Mouse (Mus musculus): ENCODE data around the gene Dnaic2. TPM values are rescaled to one million over a fixed set of nuclear protein-coding genes. Genes with fewer than 3 reads are reported as not detected.

Dnaic2 gene
- polyA plus RNA-seq, 1 experiment: 0.27 TPM

GRCm38 (mm10) chr11:114740598-114740997, 13.4 kb downstream of the Dnaic2 start:
- TF ChIP-seq MYOD1 (IDR thresholded peaks at IDR 0.05; ENCODE audit: control insufficient read depth, insufficient read length, low read depth) (no peak), CEBPB (IDR thresholded peaks at IDR 0.05; ENCODE audit: low read depth) (no peak), FOSL1 (IDR thresholded peaks at IDR 0.05; ENCODE audit: insufficient read depth, low read length, poor library complexity, severe bottlenecking) (no peak)
- Histone ChIP-seq H3ac (ENCODE audit: control insufficient read depth, insufficient read length, low read depth) (no peak overlapping the region), H3K79me3 (ENCODE audit: low read depth) (no peaks in the 10 kb centered on the region), H3K27me3 (ENCODE audit: control insufficient read depth, insufficient read depth, insufficient read length) (peaks cover 4% of the 10 kb centered on the region), H3K4me3 (ENCODE audit: insufficient read depth, poor library complexity, severe bottlenecking) (no peak overlapping the region), H3K79me2 (ENCODE audit: control insufficient read depth, insufficient read depth) (no peaks in the 10 kb centered on the region), H3K36me3 (ENCODE audit: control insufficient read depth, insufficient read depth) (no peaks in the 10 kb centered on the region)

DNA sequence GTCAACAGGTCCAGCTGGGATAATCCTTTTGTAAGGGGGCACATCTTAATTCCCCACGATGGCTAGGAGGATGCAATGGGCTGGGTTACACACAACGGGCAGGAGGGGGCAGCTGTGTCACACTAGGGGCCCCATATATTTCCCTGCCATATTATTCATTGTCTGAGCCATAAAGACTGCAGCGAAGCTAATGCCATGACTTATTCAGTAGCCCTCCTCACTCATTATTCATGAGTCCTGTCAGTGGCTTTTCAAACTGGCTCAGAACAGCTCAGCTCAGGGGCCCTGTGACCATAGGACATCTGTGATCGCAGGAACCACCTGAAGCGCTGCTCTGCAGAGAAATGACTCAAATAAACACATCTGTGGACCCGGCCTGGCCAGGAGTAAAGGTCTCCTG, 14.2 kb downstream of the Dnaic2 start:
- peaks cover 4% of the 10 kb centered on the region for H3K27me3 ChIP-seq (ENCODE audit: control insufficient read depth, insufficient read depth, insufficient read length)
- TF ChIP-seq FOSL1 (IDR thresholded peaks at IDR 0.05; ENCODE audit: insufficient read depth, low read length, poor library complexity, severe bottlenecking): no peak
- no peak overlapping the region for H3ac ChIP-seq (ENCODE audit: control insufficient read depth, insufficient read length, low read depth)
- H3K36me3 ChIP-seq (ENCODE audit: control insufficient read depth, insufficient read depth): no peaks in the 10 kb centered on the region
- H3K4me3 ChIP-seq (ENCODE audit: insufficient read depth, poor library complexity, severe bottlenecking): no peak overlapping the region
- no peaks in the 10 kb centered on the region for H3K79me2 ChIP-seq (ENCODE audit: control insufficient read depth, insufficient read depth)
- no peaks in the 10 kb centered on the region for H3K79me3 ChIP-seq (ENCODE audit: low read depth)

DNA sequence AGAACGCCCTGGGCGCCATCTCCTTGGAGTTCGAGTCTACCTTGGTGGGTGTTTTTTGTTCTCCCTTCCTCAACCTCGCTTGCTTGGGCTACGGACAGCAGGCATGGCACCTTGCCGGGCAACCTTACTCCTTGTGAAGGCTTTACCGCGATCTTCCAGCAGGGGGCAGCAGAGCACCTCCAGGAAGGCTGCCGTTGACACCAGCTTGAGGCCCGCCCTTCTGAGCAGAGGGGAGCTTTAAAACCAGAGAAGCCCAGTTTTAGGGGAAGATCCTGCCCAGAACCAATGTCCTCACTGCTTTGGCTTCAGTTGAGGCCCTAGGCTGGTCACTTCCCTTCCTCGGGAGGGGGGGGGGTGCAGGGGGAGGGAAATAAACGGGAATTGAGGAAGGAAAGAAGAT, 17.9 kb downstream of the Dnaic2 start:
- Histone ChIP-seq H3ac (ENCODE audit: control insufficient read depth, insufficient read length, low read depth) (no peak overlapping the region), H3K79me3 (ENCODE audit: low read depth) (no peaks in the 10 kb centered on the region), H3K79me2 (ENCODE audit: control insufficient read depth, insufficient read depth) (no peaks in the 10 kb centered on the region), H3K27me3 (ENCODE audit: control insufficient read depth, insufficient read depth, insufficient read length) (peaks cover 4% of the 10 kb centered on the region), H3K36me3 (ENCODE audit: control insufficient read depth, insufficient read depth) (no peaks in the 10 kb centered on the region), H3K4me3 (ENCODE audit: insufficient read depth, poor library complexity, severe bottlenecking) (no peak overlapping the region)
- TF ChIP-seq CTCF (IDR thresholded peaks at IDR 0.05; ENCODE audit: control insufficient read depth, insufficient read depth, insufficient read length) (peak; percentile 85), CEBPB (IDR thresholded peaks at IDR 0.05; ENCODE audit: low read depth) (no peak)

DNA sequence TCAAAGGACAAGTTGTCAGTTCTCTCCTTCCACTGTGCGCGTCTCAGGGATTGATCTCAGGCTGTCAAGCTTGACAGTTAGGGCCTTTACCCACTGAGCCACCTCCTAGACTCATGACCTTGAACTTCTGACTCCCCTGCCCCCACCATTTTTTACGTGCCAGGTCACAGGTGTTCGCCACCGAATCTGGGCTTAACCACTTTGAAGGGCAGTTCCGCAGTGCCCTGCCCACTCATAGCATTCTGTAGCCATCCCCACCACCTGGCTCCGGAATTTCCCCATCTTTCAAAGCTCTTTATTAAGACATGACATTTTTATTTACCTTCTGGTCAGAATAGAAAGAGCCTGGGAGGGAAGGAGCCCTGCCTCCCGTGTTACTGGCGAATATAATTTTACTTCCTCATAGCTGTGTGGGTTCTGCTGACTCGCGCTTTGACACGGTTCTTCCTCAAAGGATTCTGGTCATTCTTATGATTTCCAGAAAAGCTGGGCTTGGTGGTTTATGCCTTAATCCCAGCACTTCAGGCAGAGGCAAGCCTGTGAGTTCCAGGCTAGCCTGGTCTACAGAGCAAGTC, 20.4 kb downstream of the Dnaic2 start:
- TF ChIP-seq USF1 (IDR thresholded peaks at IDR 0.05; ENCODE audit: low read depth) (no peak), MAX (IDR thresholded peaks at IDR 0.05) (no peak), FOSL1 (IDR thresholded peaks at IDR 0.05; ENCODE audit: insufficient read depth, low read length, poor library complexity, severe bottlenecking) (no peak), MYOD1 (IDR thresholded peaks at IDR 0.05; ENCODE audit: control insufficient read depth, insufficient read length, low read depth) (no peak), CEBPB (IDR thresholded peaks at IDR 0.05; ENCODE audit: low read depth) (no peak), MYOG (IDR thresholded peaks at IDR 0.05; ENCODE audit: control insufficient read depth, extremely low read depth, insufficient read length) (no peak)

DNA sequence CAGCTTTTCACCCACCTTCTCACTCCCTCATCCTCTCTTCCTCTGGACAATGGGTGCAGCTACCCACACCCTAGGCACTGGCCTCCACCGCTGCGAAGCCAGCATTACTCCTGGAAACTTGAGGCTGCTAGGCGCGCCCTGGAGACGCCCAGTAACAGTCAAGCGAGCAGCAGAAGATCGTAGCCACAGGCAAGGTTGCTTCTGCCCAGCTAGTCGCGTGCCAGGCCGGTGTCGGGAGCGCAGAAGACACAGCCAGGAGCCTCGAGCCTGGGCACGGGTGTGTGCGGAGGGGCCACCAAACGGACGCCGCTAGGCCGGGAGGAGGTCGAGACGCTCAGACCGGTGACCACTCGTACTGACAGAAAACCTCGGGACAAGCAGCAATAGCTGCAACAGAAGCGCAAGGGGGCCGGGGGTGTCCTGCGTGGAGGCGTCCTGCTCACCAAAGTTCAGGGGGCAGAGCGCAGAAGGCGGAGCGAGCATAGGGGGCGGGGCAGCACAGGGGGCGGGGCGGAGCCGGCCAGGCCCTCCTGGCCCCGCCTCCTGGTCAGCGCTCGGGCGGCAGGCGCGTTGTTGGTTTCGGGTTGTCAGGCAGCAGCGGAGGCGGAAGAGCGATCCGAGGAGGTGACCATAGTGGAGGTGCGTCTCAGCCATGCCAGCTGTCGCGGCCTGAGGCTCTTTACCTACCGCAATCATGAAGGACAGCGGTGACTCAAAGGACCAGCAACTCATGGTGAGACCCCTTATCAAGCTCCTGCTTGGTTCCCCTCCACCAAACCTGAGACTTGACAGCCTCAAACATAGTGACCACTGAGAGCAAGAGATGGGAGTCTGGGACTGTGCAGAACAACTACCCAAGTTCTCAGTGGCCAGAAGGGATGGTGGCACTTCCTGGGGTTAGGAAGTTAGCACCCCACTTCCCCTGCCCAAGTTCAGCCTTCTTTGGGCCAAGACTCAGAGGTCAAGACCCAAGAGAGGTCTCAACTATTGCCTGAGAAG, 37.9 kb downstream of the Dnaic2 start, which contains the start of gene Kif19a:
Gene Kif19a, plus strand, starts transcription at position 569 of the 999 bp plus-strand sequence.
- Histone ChIP-seq H3K4me3 (ENCODE audit: insufficient read depth, poor library complexity, severe bottlenecking) (no peak within 1 kb of the TSS), H3K36me3 (ENCODE audit: control insufficient read depth, insufficient read depth) (no peaks in the 10 kb centered on the region), H3ac (ENCODE audit: control insufficient read depth, insufficient read length, low read depth) (peak within 1 kb of the TSS; percentile 28), H3K27me3 (ENCODE audit: control insufficient read depth, insufficient read depth, insufficient read length) (peaks cover 5% of the 10 kb centered on the region), H3K79me2 (ENCODE audit: control insufficient read depth, insufficient read depth) (no peaks in the 10 kb centered on the region), H3K79me3 (ENCODE audit: low read depth) (no peaks in the 10 kb centered on the region)
- peak; percentile 4 for TF ChIP-seq MYOD1 (IDR thresholded peaks at IDR 0.05; ENCODE audit: control insufficient read depth, insufficient read length, low read depth)
- no peak for TF ChIP-seq FOSL1 (IDR thresholded peaks at IDR 0.05; ENCODE audit: insufficient read depth, low read length, poor library complexity, severe bottlenecking)

More for the DNA sequence above, 20.4 kb downstream of the Dnaic2 start:
- no peaks in the 10 kb centered on the region for H3K79me3 ChIP-seq (ENCODE audit: low read depth)
- no peaks in the 10 kb centered on the region for H3K79me2 ChIP-seq (ENCODE audit: control insufficient read depth, insufficient read depth)
- no peak overlapping the region for H3K4me3 ChIP-seq (ENCODE audit: insufficient read depth, poor library complexity, severe bottlenecking)
- no peaks in the 10 kb centered on the region for H3K36me3 ChIP-seq (ENCODE audit: control insufficient read depth, insufficient read depth)
- H3K27me3 ChIP-seq (ENCODE audit: control insufficient read depth, insufficient read depth, insufficient read length): peaks cover 4% of the 10 kb centered on the region
- H3ac ChIP-seq (ENCODE audit: control insufficient read depth, insufficient read length, low read depth): no peak overlapping the region

DNA sequence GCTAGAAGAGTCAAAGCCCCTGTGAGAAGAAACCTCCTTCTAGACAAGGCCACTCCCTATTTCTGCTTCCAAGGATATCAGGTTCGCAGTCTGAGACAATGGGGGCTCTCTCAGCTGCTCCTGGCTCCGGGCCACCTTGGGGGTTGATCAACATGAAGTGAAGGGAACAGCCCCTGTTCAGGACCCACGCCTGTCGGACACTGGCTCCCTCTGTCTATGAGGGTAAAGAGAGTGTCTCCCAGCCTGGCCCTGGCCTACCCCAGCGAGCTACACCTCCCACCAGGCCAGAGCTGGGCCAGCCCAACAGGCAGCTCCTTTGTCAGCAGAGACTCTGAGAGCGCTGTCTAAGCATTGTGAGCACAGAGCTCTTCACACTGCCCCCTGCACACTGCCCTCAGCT, 42.7 kb downstream of the Dnaic2 start:
- H3K79me3 ChIP-seq (ENCODE audit: low read depth): no peaks in the 10 kb centered on the region
- H3ac ChIP-seq (ENCODE audit: control insufficient read depth, insufficient read length, low read depth): no peak overlapping the region
- TF ChIP-seq USF1 (IDR thresholded peaks at IDR 0.05; ENCODE audit: low read depth) (no peak), MAX (IDR thresholded peaks at IDR 0.05) (no peak), CEBPB (IDR thresholded peaks at IDR 0.05; ENCODE audit: low read depth) (no peak), MYOG (IDR thresholded peaks at IDR 0.05; ENCODE audit: control insufficient read depth, extremely low read depth, insufficient read length) (no peak)
- no peaks in the 10 kb centered on the region for H3K36me3 ChIP-seq (ENCODE audit: control insufficient read depth, insufficient read depth)
- no peaks in the 10 kb centered on the region for H3K79me2 ChIP-seq (ENCODE audit: control insufficient read depth, insufficient read depth)
- H3K27me3 ChIP-seq (ENCODE audit: control insufficient read depth, insufficient read depth, insufficient read length): peaks cover 5% of the 10 kb centered on the region
- no peak overlapping the region for H3K4me3 ChIP-seq (ENCODE audit: insufficient read depth, poor library complexity, severe bottlenecking)

Measured in C2C12 (cell line).